Mouse (Mus musculus): ENCODE results near the gene Mpi.

Gene Mpi

DNA sequence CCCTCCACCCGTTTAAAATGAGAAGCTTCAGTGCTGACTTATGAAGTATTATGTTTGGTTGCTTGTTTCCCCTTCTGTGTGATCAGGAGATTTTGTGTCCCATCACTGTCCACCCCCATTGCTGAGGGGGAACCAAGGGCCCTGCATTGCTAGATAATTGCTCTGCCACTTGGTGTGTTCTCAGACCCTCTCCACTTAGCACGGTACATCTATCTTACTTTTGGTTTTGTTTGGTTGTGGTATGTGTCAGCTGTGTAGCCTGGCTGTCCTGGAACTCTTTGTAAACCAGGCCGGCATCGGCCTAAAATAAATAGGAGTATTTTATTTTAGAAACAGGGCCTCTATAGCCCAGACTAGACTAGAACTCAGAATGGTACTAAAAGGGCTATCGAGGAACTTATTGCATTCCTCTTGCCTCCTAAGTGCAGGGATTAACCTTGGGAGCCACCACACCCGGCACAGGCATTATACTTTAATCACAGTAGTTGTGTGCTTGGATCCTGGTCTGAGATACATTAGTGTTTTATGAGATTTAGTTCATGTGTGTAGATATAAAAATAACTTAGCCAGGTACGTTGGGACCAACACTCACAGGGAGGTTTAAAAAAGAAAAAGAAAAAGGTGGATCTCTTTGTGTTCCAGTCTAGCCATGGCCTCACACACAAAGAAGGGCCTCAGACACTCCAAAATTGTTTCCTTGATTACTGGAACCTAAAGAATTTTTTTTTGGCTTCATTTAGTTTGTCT lies 30.3 kb downstream of the Mpi start:
- DNase-seq (ENCODE audit: low spot score), result no peak

- DNase-seq (ENCODE audit: low spot score), result peak; percentile 80
Measured at GRCm38 (mm10) chr9:57521056-57521911, 31.3 kb downstream of the Mpi start, which contains the start of gene Cox5a. Gene Cox5a, plus strand, starts transcription at chr9:57521274.

DNA sequence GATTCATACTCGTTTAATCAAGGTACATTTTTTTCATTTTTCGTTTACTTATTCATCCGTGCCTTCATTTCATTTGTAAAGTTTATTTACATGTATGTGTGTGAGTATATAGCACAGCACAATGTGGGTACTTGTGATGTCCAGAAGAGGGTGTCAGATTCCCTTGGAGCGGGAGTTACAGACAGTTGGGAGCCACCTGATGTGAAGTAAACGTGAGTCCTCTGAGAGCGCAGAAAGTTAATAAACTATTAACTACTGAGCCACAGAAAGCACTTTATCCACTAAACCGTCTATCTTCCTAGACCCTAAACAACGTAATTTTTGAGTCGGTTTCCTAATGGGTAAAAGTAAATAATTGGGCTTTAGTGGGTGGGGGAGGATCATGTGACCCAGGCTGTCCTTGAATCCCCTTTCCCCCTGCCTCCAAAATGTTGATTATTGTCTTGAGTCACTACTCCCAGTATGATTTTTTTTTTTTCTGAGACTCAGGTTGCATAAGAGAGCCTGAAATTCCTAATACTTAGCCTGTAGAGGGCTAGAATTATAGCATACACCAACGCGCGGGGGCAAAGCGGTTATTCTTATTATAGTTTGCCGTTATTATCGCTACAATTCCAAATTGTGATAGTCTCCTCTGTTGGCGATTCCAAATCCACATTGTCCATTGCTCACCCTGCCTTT lies 32.0 kb downstream of the Mpi start:
- DNase-seq (ENCODE audit: low spot score), result no peak

- peak; percentile 62 for DNase-seq (ENCODE audit: low spot score)
Measured at GRCm38 (mm10) chr9:57517113-57517512, 35.5 kb downstream of the Mpi start.

- no peak for DNase-seq (ENCODE audit: low spot score)
Measured at GRCm38 (mm10) chr9:57510577-57510976, 42.0 kb downstream of the Mpi start.

GRCm38 (mm10) chr9:57505700-57506099 lies 46.9 kb downstream of the Mpi start:
- no peak for DNase-seq (ENCODE audit: low spot score)

DNA sequence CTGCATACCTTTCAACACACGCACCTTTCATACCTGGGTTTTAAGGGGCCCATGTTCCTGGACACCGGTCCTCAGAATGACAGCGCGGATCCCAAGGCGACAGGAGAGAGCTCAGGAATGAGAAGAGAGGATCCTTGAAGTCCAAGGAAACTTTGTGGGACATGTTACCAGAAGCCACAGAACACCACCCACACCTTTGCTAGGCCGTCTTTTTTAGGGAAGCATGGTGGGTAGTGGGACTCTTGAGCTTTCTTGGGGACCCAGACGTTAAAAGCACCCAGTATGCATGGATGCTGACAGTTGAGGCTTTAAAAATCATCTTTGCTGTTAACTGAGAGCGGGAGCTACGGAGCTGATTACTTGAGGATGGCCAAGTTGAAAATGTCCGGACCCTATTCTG lies 47.7 kb downstream of the Mpi start:
- no peak for DNase-seq (ENCODE audit: low spot score)

DNA sequence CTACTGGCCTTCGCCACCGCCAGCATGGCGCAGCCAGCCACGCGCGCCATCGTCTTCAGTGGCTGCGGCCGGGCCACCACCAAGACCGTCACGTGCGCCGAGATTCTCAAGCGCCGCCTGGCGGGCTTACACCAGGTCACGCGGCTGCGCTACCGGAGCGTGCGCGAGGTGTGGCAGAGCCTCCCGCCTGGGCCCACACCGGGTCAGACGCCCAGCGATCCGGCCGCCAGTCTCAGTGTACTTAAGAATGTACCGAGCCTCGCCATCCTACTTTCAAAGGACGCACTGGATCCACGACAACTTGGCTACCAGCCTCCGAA lies 48.2 kb downstream of the Mpi start:
- no peak for DNase-seq (ENCODE audit: low spot score)

DNA sequence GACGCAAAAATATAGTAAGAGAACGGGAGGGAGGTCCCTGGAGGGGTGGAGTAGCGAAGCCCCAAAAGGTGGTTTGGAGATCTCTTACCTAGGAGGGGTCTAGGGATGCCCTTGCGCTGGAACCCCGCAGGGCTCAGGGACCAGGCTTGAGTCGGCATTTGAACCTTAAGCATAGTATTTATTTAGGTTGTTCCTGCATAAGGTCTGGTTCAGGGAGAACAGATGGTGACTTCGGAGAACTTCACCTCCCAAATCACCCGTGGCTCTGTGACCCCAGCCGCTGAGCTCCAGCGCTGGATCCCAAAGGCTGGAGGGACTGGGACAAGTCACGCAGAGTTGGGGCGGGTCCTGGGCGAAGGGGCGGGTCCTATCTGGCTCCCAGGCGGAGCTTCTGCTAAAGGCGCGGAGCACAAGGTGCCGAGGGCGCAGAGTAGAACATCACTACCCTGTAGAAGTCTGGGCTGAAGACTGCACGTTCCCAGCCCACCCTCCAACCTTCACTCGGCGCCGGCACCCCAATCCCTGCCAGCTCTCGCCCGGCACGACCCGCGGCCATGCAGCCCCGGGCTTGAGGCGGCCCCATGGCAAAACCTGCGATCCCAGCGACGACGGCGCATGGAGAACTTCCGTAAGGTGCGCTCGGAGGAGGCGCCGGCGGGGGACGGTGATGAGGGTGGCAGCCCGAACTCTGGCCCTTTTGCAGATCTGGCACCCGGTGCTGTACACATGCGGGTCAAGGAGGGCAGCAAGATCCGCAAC lies 48.8 kb downstream of the Mpi start, which contains the start of gene Rpp25:
Gene Rpp25 (plus strand): TSS at position 405 of the 759 bp plus-strand sequence.
- no peak for DNase-seq (ENCODE audit: low spot score)

DNA sequence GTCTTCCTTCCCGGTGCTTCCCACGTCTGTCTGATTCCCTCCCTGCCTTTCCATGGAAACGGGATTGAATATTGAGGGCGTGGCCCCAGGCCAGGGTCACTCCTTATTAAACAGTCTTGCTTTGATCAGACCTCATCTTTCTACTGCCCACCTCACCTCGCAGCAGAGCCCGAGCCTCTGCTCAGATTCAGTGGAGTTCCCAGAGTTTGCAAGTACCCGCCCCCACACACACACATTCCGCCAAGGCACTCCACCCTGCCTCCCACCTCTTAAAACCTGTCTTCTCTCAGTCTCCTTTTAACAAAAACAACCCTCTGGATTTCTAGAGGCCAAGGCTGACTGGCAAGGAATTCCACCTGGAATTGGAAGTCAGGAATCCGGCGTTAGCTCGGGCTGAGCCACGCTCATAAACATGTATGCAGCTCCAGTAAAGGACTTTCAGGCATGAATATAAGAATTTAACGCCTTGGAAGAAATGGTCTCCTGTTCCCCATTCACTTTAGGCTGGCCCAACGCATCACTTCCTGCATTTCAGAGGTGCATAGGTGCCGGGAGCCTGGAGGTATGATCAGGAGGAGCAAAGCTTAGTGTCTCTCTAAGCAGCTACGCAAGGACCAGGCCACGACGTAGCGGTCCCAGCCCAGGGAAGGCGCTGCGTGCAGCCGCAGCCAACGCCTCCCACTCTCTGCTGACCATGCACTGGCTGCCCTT lies 49.5 kb downstream of the Mpi start:
- DNase-seq (ENCODE audit: low spot score), result no peak

- DNase-seq (ENCODE audit: low spot score), result no peak
Measured at GRCm38 (mm10) chr9:57501861-57502260, 50.7 kb downstream of the Mpi start.

DNA sequence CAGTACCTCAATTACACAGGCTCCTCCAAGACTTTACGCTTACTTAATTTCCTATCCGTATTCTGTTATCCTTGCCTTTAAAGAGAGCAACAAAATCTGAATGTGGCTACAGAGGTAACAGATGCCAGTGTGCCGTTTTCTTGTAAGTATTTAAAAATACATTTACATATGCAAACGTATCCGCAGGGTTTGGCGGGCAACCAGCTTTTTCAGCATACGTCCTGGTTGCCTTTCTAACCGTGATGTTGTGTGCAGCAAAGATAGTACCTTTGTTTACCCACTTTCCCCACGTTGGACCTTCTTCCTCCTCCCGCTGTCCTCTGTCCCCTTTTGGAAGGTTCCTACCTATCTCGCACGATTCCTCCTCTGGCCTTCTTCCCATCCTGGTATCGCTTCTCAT lies 51.1 kb downstream of the Mpi start:
- DNase-seq (ENCODE audit: low spot score), result no peak

DNA sequence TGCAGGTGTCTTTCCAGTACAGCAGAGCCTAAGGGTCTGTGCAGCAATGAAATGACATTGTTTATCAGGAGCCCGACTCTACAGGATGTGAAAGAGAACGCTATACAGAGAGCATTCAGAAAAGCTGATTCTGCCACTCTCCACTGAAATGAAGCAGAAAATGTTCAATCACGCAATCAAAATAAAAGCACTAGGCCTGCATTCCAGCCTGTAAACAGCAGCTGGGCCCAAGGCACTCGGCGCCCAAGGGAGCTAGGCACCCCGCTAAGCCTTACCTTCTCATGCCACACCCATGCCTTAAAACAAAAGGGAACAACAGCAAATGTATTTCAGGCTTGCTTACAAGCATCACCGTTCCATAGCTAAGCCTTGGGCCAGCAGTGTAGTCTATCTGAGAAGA lies 54.0 kb downstream of the Mpi start:
- no peak for DNase-seq (ENCODE audit: low spot score)

GRCm38 (mm10) chr9:57497236-57497635 lies 55.3 kb downstream of the Mpi start:
- no peak for DNase-seq (ENCODE audit: low spot score)

DNA sequence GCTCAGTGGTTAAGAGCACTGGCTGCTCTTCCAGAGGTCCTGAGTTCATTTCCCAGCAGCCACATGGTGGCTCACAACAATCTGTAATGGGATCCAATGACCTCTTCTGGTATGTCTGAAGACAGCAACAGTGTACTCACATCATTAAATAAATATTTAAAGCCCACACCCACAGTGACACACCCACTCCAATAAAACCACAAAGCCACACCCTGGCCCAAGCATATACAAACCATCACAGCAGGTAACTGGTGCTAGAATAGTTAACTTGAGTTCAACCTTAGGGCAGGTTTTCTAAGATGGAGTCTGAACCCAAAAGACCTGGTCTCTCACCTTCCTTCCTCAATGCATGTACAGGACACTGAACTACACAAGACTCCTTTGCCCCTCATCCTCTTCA lies 57.6 kb downstream of the Mpi start:
- DNase-seq (ENCODE audit: low spot score), result no peak

Measured in layer of hippocampus, adult 9-10 months (tissue).